Mouse (Mus musculus) heart, embryonic 13.5 days (tissue): ENCODE measurements at regions not wholly inside any gene's neighbourhood (a gene's known extent, or its start where the extent isn't known, plus 50 kb on each side); places are given as distances from the start of the nearest gene placed in this dataset.
A peak's percentile ranks its signal among the peaks of the same experiment; 100 is the strongest.

ENCODE experiments used
- ATAC-seq: fragments of 200-750 bp; cut with Nextera tagmentation; 2 replicates; pipeline ENCODE4 v1.8.0; 2017; ENCODE audit warnings: moderate TSS enrichment; ENCODE audit not compliant: insufficient number of reproducible peaks, low FRiP score, low TSS enrichment; ENCODE audit errors: extremely low read depth
- H3K27ac ChIP-seq: fragments of 300-500 bp; sonication (generic); replicated peaks from 2 replicates; pipeline ENCODE4 v1.5.1; 2015; ENCODE audit warnings: moderate library complexity, mild to moderate bottlenecking, inconsistent platforms
- H3K27me3 ChIP-seq: fragments of 300-500 bp; sonication (generic); replicated peaks from 2 replicates; pipeline ENCODE4 v1.6.1; 2015; ENCODE audit warnings: mild to moderate bottlenecking, inconsistent platforms
- H3K36me3 ChIP-seq: fragments of 300-500 bp; sonication (generic); 2 replicates; pipeline ENCODE4 v1.6.1; 2015; ENCODE audit warnings: mild to moderate bottlenecking, inconsistent platforms
- H3K4me1 ChIP-seq: fragments of 300-500 bp; sonication (generic); 2 replicates; pipeline ENCODE4 v1.6.1; 2015; ENCODE audit warnings: inconsistent platforms
- H3K4me2 ChIP-seq: fragments of 300-500 bp; sonication (generic); 2 replicates; pipeline ENCODE4 v1.6.1; 2015; ENCODE audit warnings: inconsistent platforms, mild to moderate bottlenecking, moderate library complexity
- H3K4me3 ChIP-seq: fragments of 300-500 bp; sonication (generic); 2 replicates; pipeline ENCODE4 v1.5.1; 2015; ENCODE audit warnings: moderate library complexity, mild to moderate bottlenecking, inconsistent platforms
- H3K9ac ChIP-seq: fragments of 300-500 bp; sonication (generic); 2 replicates; pipeline ENCODE4 v1.6.1; 2015; ENCODE audit warnings: inconsistent platforms, mild to moderate bottlenecking, moderate library complexity
- H3K9me3 ChIP-seq: fragments of 300-500 bp; sonication (generic); 2 replicates; pipeline ENCODE4 v1.6.1; 2016; ENCODE audit warnings: inconsistent platforms
- WGBS: fragments of 180-500 bp; shearing (Covaris S2); methylation state at CpG from one replicate; pipeline ENCODE4 v1.1.7; 2015; ENCODE audit warnings: mixed read lengths; 5-methylcytosine and 5-hydroxymethylcytosine counted together

DNA sequence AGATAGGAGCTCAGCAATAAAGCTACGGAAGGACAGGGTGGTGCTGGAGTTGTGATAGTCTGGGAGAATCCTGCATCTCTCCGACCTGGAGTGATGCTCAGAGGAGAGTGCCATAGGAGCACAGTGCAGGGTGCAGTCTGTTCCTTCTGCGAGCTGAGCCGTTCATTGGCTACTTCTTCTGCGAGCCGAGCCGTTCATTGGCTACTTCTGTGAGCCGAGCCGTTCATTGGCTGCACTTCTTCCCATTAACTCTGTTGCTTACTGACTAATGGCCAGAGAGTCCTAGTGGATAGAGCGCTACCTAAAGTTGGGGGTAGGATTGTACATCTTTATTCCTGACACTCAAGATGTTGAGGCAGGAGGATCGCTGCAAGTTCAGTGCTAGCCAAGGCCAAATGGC lies 222.3 kb upstream of the Map3k1 start:
- Histone ChIP-seq H3K27ac (no peak overlapping the region), H3K9ac (no peak overlapping the region), H3K9me3 (no peaks in the 10 kb centered on the region), H3K36me3 (no peaks in the 10 kb centered on the region), H3K4me2 (no peak overlapping the region), H3K4me1 (no peaks in the 10 kb centered on the region), H3K4me3 (no peak overlapping the region), H3K27me3 (no peaks in the 10 kb centered on the region)
- WGBS, result 74% methylated on average over 11 of the region's 11 CpGs
- ATAC-seq, result no peak

DNA sequence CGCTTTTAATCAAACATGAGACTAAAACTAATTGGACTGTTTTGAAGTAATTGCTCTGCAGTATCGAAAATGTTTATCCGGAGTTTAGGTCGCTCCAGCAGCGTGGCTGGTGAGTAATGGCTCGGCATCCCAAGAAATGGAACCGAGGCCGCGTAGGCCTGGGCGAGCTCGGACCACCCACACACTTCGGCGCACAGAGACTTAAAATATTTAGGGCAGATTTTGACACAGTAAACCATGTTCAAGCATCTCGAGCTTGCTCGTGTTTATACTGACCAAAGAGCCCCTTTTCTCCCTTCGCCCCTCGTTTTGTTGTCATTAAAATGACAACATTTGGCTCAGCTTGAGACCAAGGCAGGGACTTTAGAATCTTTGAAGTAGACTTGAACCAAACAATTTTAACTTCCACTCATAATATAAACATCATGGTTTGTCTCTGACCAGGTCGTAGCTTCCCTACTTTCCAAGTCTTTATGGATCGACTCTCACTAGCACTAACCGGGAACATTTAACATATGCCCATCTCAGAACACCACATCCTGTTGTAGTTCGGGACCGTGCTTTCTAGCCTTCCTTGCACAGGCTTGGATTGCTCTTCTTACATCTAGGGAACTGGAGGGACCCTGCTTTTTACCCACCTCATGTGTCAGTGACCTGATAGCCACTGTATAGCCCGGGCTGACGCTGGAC lies 223.0 kb upstream of the Map3k1 start:
- ATAC-seq, result no peak
- no peak overlapping the region for H3K9ac ChIP-seq
- no peaks in the 10 kb centered on the region for H3K9me3 ChIP-seq
- no peak overlapping the region for H3K4me2 ChIP-seq
- no peak overlapping the region for H3K27ac ChIP-seq
- no peak overlapping the region for H3K4me3 ChIP-seq
- no peaks in the 10 kb centered on the region for H3K27me3 ChIP-seq
- H3K36me3 ChIP-seq, result no peaks in the 10 kb centered on the region
- H3K4me1 ChIP-seq, result no peaks in the 10 kb centered on the region
- WGBS, result 84% methylated on average over 24 of the region's 24 CpGs

DNA sequence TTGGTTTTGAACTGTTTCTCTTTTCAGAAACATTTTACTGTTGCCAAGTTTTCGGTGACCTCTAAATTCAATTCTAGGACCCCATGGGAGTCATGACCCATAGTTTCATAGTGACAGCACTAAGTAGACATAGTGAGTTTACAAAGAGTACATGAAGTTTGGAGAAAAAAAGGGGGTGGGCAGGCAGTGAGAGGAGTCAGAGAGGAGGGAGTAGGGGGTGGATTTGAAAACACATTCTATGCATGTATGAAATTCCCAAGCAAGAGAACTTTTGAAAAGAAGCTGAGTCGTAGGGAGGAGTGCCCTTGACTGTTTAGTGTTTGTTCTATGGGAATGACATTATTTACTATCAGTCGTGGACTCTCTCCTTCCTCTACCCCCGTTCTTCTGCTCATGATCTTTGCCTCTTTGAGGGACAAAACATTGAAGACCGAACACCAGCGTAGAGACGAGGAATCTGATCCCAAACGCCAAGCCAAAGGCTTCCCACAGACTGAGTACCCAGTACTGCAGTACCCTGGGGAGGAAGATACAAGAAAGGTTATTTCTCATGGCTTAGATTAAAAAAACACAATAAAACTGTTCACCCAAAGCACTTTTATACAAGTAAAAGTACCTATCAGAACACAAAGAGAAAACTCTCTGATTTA lies 229.1 kb upstream of the Map3k1 start:
- no peak overlapping the region for H3K9ac ChIP-seq
- no peaks in the 10 kb centered on the region for H3K27me3 ChIP-seq
- no peaks in the 10 kb centered on the region for H3K36me3 ChIP-seq
- no peaks in the 10 kb centered on the region for H3K4me1 ChIP-seq
- H3K9me3 ChIP-seq, result no peaks in the 10 kb centered on the region
- H3K4me3 ChIP-seq, result no peak overlapping the region
- 65% methylated on average over 8 of the region's 8 CpGs for WGBS
- ATAC-seq, result no peak
- no peak overlapping the region for H3K4me2 ChIP-seq
- H3K27ac ChIP-seq, result no peak overlapping the region

GRCm38 (mm10) chr13:112038556-112039304 lies 229.9 kb upstream of the Map3k1 start:
- WGBS, result 85% methylated on average over 9 of the region's 9 CpGs
- Histone ChIP-seq H3K4me2 (no peak overlapping the region), H3K9me3 (0 out of 2 replicates have a peak, but pooled peaks cover 4% of the 10 kb centered on the region), H3K27me3 (no peaks in the 10 kb centered on the region), H3K9ac (no peak overlapping the region), H3K4me1 (peaks cover 5% of the 10 kb centered on the region), H3K36me3 (no peaks in the 10 kb centered on the region), H3K27ac (no peak overlapping the region), H3K4me3 (no peak overlapping the region)
- ATAC-seq, result no peak

DNA sequence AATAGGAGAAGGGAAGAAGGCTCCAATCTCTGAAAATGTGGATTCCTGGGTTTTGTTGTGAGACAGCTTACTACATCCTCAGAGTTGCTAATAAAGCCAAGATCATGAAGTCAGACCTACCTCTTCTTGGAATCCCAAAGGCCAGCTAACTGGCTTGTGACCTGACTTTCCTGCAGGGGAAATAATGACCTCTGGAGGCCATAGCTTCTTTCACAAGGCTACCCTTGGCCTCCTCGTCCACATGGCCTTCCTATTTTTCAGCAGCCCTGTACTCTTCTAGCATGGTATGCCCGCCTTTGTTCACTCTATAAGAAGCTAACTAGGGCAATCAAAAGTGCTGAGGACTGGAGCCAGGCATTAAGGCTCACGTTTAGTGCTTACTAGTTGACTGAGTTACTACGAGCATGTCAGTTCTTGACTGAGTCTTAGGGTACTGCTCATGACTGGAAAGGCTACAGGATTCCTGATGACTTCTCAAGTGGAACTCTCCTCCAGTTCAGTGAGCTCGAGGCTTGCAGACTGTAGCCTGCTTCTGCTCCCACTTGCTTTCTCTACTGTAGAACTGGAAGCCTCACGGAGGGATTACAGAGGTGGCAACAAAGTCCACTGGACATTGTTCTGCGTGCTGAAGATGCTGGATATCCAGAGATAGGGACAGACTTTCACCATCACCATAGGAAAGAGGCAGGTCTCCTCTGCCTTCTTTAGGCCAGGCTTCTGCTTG lies 230.8 kb upstream of the Map3k1 start:
- H3K4me1 ChIP-seq, result peaks cover 14% of the 10 kb centered on the region
- H3K36me3 ChIP-seq, result no peaks in the 10 kb centered on the region
- no peak overlapping the region for H3K4me3 ChIP-seq
- 75% methylated on average over 7 of the region's 7 CpGs for WGBS
- H3K27ac ChIP-seq, result no peak overlapping the region
- ATAC-seq, result no peak
- H3K27me3 ChIP-seq, result no peaks in the 10 kb centered on the region
- H3K9me3 ChIP-seq, result 0 out of 2 replicates have a peak, but pooled peaks cover 4% of the 10 kb centered on the region
- no peak overlapping the region for H3K4me2 ChIP-seq
- no peak overlapping the region for H3K9ac ChIP-seq

DNA sequence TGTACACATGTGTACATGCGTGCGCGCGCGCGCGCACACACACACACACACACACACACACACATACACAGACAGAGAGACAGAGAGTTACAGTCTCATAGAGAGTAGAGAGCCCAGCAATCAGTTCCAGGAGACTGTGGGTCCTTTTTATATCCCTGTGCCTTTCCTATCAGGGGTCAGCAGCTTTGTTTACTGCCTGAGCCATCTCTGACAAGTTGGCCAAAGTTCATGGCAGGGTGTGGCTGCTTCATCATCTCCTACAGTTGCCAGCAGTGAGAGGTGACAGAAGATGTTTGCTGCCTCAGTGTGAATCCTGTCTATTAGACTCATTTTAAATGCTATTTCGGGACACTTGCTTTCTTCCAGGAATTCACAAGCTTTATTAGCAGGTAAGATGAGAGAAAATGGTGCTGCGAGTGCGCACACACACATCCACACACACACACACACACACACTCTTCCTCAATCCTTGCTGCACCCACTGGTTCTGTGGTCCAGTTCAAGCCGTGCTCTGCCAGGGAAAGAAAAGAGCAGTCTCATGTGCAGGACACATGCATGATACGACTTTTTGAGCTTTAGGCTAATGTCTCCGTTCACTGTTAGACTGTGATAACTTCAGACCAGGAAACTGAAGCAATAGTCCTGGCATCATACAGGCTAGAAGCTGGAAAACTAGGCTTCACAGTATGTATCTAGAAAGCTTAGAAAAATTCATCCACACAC lies 234.9 kb upstream of the Map3k1 start:
- H3K9ac ChIP-seq, result no peak overlapping the region
- H3K36me3 ChIP-seq, result no peaks in the 10 kb centered on the region
- ATAC-seq, result no peak
- no peak overlapping the region for H3K4me3 ChIP-seq
- no peak overlapping the region for H3K4me2 ChIP-seq
- H3K4me1 ChIP-seq, result peaks cover 23% of the 10 kb centered on the region
- no peak overlapping the region; the same call in 1 of the 2 replicates for H3K27ac ChIP-seq
- 0 out of 2 replicates have a peak, but pooled peaks cover 4% of the 10 kb centered on the region for H3K9me3 ChIP-seq
- H3K27me3 ChIP-seq, result no peaks in the 10 kb centered on the region
- WGBS, result 88% methylated on average over 13 of the region's 13 CpGs

DNA sequence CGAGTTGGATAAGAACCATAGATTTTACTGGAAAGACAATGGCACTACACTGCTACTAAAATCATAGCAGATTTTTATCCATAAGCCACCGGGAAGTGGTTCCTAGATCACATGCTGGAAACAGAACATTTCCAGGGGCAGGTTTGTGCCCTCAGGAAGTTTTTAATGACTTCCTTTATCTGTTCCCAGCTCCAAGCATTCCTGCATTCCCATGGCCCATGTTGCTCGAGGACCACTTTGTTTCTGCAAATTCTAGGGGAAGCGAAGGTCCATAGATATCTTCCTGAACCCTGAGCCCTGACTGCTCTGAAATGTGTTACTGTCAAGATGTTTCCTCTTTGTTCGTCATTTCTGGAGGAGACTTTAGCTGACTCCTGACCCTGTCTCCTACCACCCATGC lies 235.6 kb upstream of the Map3k1 start:
- Histone ChIP-seq H3K4me2 (no peak overlapping the region), H3K36me3 (no peaks in the 10 kb centered on the region), H3K4me1 (peaks cover 23% of the 10 kb centered on the region), H3K4me3 (no peak overlapping the region), H3K27me3 (no peaks in the 10 kb centered on the region), H3K27ac (no peak overlapping the region; the same call in 1 of the 2 replicates), H3K9me3 (0 out of 2 replicates have a peak, but pooled peaks cover 4% of the 10 kb centered on the region), H3K9ac (no peak overlapping the region)
- WGBS, result 52% methylated on average over 5 of the region's 5 CpGs
- ATAC-seq, result no peak

GRCm38 (mm10) chr13:112046247-112047211 lies 237.7 kb upstream of the Map3k1 start:
- Histone ChIP-seq H3K4me1 (peaks cover 23% of the 10 kb centered on the region), H3K9me3 (0 out of 2 replicates have a peak, but pooled peaks cover 4% of the 10 kb centered on the region), H3K27ac (no peak overlapping the region), H3K4me2 (peak overlapping the region; percentile 30; the same call in 1 of the 2 replicates), H3K27me3 (no peaks in the 10 kb centered on the region), H3K9ac (no peak overlapping the region), H3K4me3 (no peak overlapping the region), H3K36me3 (no peaks in the 10 kb centered on the region)
- 75% methylated on average over 15 of the region's 15 CpGs for WGBS
- ATAC-seq, result no peak

- 0 out of 2 replicates have a peak, but pooled peaks cover 4% of the 10 kb centered on the region for H3K9me3 ChIP-seq
- ATAC-seq, result no peak
These were observed 238.6 kb upstream of the Map3k1 start for GRCm38 (mm10) chr13:112047408-112047807.

GRCm38 (mm10) chr13:112047874-112048273 lies 239.1 kb upstream of the Map3k1 start:
- Histone ChIP-seq H3K27ac (no peak overlapping the region), H3K4me1 (peaks cover 29% of the 10 kb centered on the region), H3K36me3 (no peaks in the 10 kb centered on the region), H3K9ac (no peak overlapping the region), H3K9me3 (0 out of 2 replicates have a peak, but pooled peaks cover 4% of the 10 kb centered on the region), H3K27me3 (no peaks in the 10 kb centered on the region), H3K4me2 (no peak overlapping the region), H3K4me3 (no peak overlapping the region)
- WGBS, result 63% methylated on average over 13 of the region's 13 CpGs
- no peak for ATAC-seq

More at GRCm38 (mm10) chr13:112047408-112047807, 238.6 kb upstream of the Map3k1 start:
- 30% methylated on average over 3 of the region's 3 CpGs for WGBS
- Histone ChIP-seq H3K4me3 (no peak overlapping the region), H3K36me3 (no peaks in the 10 kb centered on the region), H3K4me1 (peaks cover 26% of the 10 kb centered on the region), H3K4me2 (no peak overlapping the region), H3K27ac (no peak overlapping the region), H3K9ac (no peak overlapping the region), H3K27me3 (no peaks in the 10 kb centered on the region)
